Mouse (Mus musculus) left cerebral cortex, postnatal 4 days (tissue): ENCODE results near the gene AC192777.2. TPM values are rescaled to one million over a fixed set of nuclear protein-coding genes. Genes with fewer than 3 reads are reported as not detected.
"Not testable (repeated sequence)": the region's sequence is repeated elsewhere in the genome, so short reads cannot be mapped to it uniquely, and the experiment has no call there.

Experiments
- DNase-seq: peaks from one replicate; pipeline ENCODE4 v3.0.0-alpha.2; 2022
- intact Hi-C: fragments of 180-260 bp; cut with DNase I; formaldehyde crosslinking; loops from one replicate; pipeline ENCODE4 v1.15.1; 2025
- microRNA-seq: library from miRNA; unstranded; fragments of <30 nt; microRNA quantifications from one replicate; pipeline ENCODE4 v1.2.0, GENCODE M21; 2022
- total RNA-seq, 2 experiments: library from RNA; stranded (reverse); gene quantifications; 2 replicates each; pipeline ENCODE4 v1.2.3; 2021

AC192777.2 gene
- not detected for total RNA-seq

DNA sequence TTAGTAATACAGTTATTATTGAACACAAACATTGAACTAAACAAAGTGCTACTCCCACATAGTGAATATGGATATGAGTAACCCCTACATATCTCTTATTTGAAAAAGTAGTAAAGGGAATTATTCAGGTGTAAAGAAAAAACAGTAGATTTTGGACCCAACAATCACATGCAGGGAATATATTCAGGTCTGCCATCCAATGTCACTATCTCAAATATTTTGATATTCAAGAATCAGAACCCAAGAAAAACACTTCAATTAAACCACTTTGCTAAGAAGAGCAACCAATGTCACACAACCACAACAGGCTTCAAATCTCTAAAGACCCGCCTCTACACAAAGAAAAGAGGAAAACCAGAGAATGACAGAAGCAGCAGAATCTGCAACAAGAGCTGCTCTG lies at the start of gene AC192777.2:
Gene AC192777.2, plus strand, starts transcription at position 301 of the 400 bp plus-strand sequence.
- DNase-seq, intact Hi-C loops: not testable (repeated sequence)

DNA sequence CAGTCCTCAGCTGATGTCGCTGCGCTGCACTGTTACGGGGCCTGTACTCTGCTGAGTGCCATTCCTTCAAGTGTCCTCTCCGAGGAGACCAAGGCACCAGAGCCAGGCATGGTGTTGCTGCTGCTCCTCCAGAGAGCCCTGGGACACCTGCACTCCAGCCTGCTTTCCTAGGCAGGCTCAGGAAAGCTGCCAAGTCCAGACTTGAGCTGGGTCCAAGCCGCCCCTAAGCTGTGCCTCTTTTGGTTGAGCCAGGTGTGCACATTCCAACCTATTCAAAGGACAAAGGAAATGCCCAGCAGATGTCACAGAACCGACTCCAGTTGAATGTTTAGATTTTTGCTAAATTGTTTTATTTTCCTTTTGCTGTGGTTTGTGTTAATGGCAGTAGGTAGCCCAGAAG lies 20.9 kb downstream of the AC192777.2 start:
- intact Hi-C loops, DNase-seq: not testable (repeated sequence)

DNA sequence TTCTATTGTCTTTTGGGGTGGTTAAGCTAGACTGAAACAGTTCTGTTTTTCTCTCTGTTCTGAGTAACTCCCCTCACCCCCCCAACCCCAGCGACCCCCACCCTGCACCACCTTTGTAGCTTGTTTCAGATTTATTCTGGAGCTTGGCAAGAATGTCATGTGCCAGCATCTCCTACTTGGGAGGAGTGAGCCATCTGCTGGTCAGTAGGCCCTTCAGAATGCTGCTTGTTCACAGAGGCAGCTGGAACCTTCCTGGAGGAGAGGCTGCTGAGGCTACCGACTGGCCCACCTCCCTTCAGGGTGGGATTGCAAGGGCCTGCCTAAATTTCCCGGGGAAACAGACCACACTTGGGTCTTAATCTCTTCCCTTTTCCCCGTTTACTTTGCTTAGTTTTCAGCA lies 21.6 kb downstream of the AC192777.2 start:
- intact Hi-C loops, DNase-seq: not testable (repeated sequence)

Small RNAs within 50 kb of the gene (microRNA-seq; reads per million reads assigned to microRNA genes)
- not detected for gene Gm26376

Other genes with a start within 250 kb of the AC192777.2 start
- not detected for gene Esp38, start 144.9 kb upstream of the AC192777.2 start, total RNA-seq
- gene Pgk2, start 113.2 kb downstream of the AC192777.2 start, total RNA-seq: not detected
- not detected for gene Crisp3, start 146.8 kb downstream of the AC192777.2 start, total RNA-seq
- not detected for gene Crisp1, start 223.8 kb downstream of the AC192777.2 start, total RNA-seq